Mouse (Mus musculus) myocyte (in vitro differentiated cells): ENCODE data around the gene Rnf141. TPM values are rescaled to one million over a fixed set of nuclear protein-coding genes. Genes with fewer than 3 reads are reported as not detected.
A peak's percentile ranks its signal among the peaks of the same experiment; 100 is the strongest.

Source experiments
- H3K27me3 ChIP-seq: one replicate; pipeline ENCODE4 v1.6.1; 2011; ENCODE audit not compliant: control insufficient read depth, insufficient read depth, insufficient read length
- H3K36me3 ChIP-seq: one replicate; pipeline ENCODE4 v1.6.1; 2011; ENCODE audit not compliant: control insufficient read depth, insufficient read depth
- H3K4me2 ChIP-seq: one replicate; pipeline ENCODE4 v1.6.1; 2011; ENCODE audit warnings: low read depth, control low read depth
- H3K4me3 ChIP-seq: one replicate; pipeline ENCODE4 v1.5.1; 2011; ENCODE audit warnings: mild to moderate bottlenecking, control low read depth, moderate library complexity
- H3K79me2 ChIP-seq: one replicate; pipeline ENCODE4 v1.6.1; 2011; ENCODE audit not compliant: control insufficient read depth, insufficient read depth
- H3ac ChIP-seq: one replicate; pipeline ENCODE4 v1.6.1; 2011; ENCODE audit not compliant: control insufficient read depth, insufficient read length
- CEBPB ChIP-seq: IDR thresholded peaks from 2 replicates; pipeline ENCODE4 v1.6.1; 2011; ENCODE audit warnings: mild to moderate bottlenecking, moderate library complexity; ENCODE audit not compliant: poor library complexity, insufficient read depth, severe bottlenecking
- E2F4 ChIP-seq: IDR thresholded peaks from one replicate; pipeline ENCODE4 v1.6.1; 2011; ENCODE audit warnings: mild to moderate bottlenecking, control low read depth, moderate library complexity; ENCODE audit not compliant: insufficient read depth
- MAX ChIP-seq: IDR thresholded peaks from one replicate; pipeline ENCODE4 v1.6.1; 2011; ENCODE audit warnings: low read depth, mild to moderate bottlenecking, control low read depth
- MYOD1 ChIP-seq, 3 experiments: IDR thresholded peaks; one replicate each; pipeline ENCODE4 v1.6.1; 2011; ENCODE audit warnings: control low read depth in 2 of 3, low read depth in 2 of 3, mild to moderate bottlenecking in 2 of 3, moderate library complexity in 1 of 3; ENCODE audit not compliant: insufficient read length in 2 of 3, control insufficient read depth in 1 of 3
- MYOG ChIP-seq, 3 experiments: IDR thresholded peaks; one replicate each; pipeline ENCODE4 v1.6.1; 2011; ENCODE audit warnings: control low read depth in 2 of 3, low read depth in 2 of 3, mild to moderate bottlenecking in 2 of 3; ENCODE audit not compliant: insufficient read length in 2 of 3, control insufficient read depth in 1 of 3, insufficient read depth in 1 of 3
- POLR2A ChIP-seq: IDR thresholded peaks from one replicate; pipeline ENCODE4 v1.6.1; 2011; ENCODE audit warnings: low read depth, mild to moderate bottlenecking, control low read depth, moderate library complexity; ENCODE audit not compliant: insufficient read length
- POLR2AphosphoS2 ChIP-seq: IDR thresholded peaks from one replicate; pipeline ENCODE4 v1.6.1; 2011; ENCODE audit warnings: low read depth, control low read depth; ENCODE audit not compliant: insufficient read length
- REST ChIP-seq: IDR thresholded peaks from one replicate; pipeline ENCODE4 v1.6.1; 2011; ENCODE audit warnings: mild to moderate bottlenecking, control low read depth, moderate library complexity; ENCODE audit not compliant: insufficient read depth, insufficient read length
- SRF ChIP-seq: IDR thresholded peaks from one replicate; pipeline ENCODE4 v1.6.1; 2011; ENCODE audit warnings: low read depth; ENCODE audit not compliant: control insufficient read depth, insufficient read length
- TCF12 ChIP-seq: IDR thresholded peaks from one replicate; pipeline ENCODE4 v1.6.1; 2011; ENCODE audit warnings: mild to moderate bottlenecking, control low read depth; ENCODE audit not compliant: poor library complexity, insufficient read depth, severe bottlenecking
- TCF3 ChIP-seq: IDR thresholded peaks from one replicate; pipeline ENCODE4 v1.6.1; 2011; ENCODE audit warnings: low read depth, control low read depth; ENCODE audit not compliant: insufficient read length
- USF1 ChIP-seq: IDR thresholded peaks from one replicate; pipeline ENCODE4 v1.6.1; 2011; ENCODE audit warnings: low read depth, mild to moderate bottlenecking, control low read depth, moderate library complexity
- polyA plus RNA-seq: library from polyadenylated mRNA; unstranded; fragments of >200 nt; fragmentation: generic; extraction: Trizol; gene quantifications from one replicate; pipeline ENCODE4 v1.2.1, GENCODE M21; 2012; ENCODE audit warnings: missing spikeins

Rnf141 gene
- polyA plus RNA-seq, 1 experiment: 12.3 TPM

GRCm38 (mm10) chr7:110876965-110877364 is 32.7 kb upstream of the Rnf141 start:
- no peaks in the 10 kb centered on the region for H3K79me2 ChIP-seq
- H3ac ChIP-seq: no peak overlapping the region
- TF ChIP-seq MAX: no peak
- no peak for TF ChIP-seq POLR2A
- no peak for TF ChIP-seq CEBPB
- TF ChIP-seq TCF12: no peak
- TF ChIP-seq TCF3: no peak
- no peak for TF ChIP-seq USF1
- TF ChIP-seq POLR2AphosphoS2: no peak
- no peak for TF ChIP-seq MYOG (IDR thresholded peaks at IDR 0.05; ENCODE audit: control insufficient read depth in 1 of 3, insufficient read depth in 1 of 3, insufficient read length in 2 of 3, low read depth in 2 of 3)
- TF ChIP-seq E2F4: no peak
- TF ChIP-seq REST: no peak
- no peak for TF ChIP-seq MYOD1 (IDR thresholded peaks at IDR 0.05; ENCODE audit: control insufficient read depth in 1 of 3, insufficient read length in 2 of 3, low read depth in 2 of 3)

GRCm38 (mm10) chr7:110868807-110869206 is 24.6 kb upstream of the Rnf141 start:
- Histone ChIP-seq H3K36me3 (no peaks in the 10 kb centered on the region), H3ac (no peak overlapping the region), H3K79me2 (no peaks in the 10 kb centered on the region), H3K4me3 (no peak overlapping the region), H3K27me3 (no peaks in the 10 kb centered on the region), H3K4me2 (peak overlapping the region; percentile 32)
- no peak for TF ChIP-seq E2F4
- TF ChIP-seq USF1: no peak
- no peak for TF ChIP-seq POLR2AphosphoS2
- TF ChIP-seq MYOD1 (IDR thresholded peaks at IDR 0.05; ENCODE audit: control insufficient read depth in 1 of 3, insufficient read length in 2 of 3, low read depth in 2 of 3): peak in 2 of 3 experiments; percentile 52 to 53
- no peak for TF ChIP-seq REST

More at GRCm38 (mm10) chr7:110876965-110877364, 32.7 kb upstream of the Rnf141 start:
- no peak overlapping the region for H3K4me2 ChIP-seq
- H3K27me3 ChIP-seq: no peaks in the 10 kb centered on the region
- no peak overlapping the region for H3K4me3 ChIP-seq
- no peaks in the 10 kb centered on the region for H3K36me3 ChIP-seq

- Histone ChIP-seq H3K4me3 (no peak overlapping the region), H3K4me2 (no peak overlapping the region), H3K36me3 (no peaks in the 10 kb centered on the region), H3ac (no peak overlapping the region), H3K79me2 (no peaks in the 10 kb centered on the region), H3K27me3 (no peaks in the 10 kb centered on the region)
- no peak for TF ChIP-seq MYOD1 (IDR thresholded peaks at IDR 0.05; ENCODE audit: control insufficient read depth in 1 of 3, insufficient read length in 2 of 3, low read depth in 2 of 3)
- TF ChIP-seq USF1: no peak
- no peak for TF ChIP-seq CEBPB
- no peak for TF ChIP-seq POLR2A
- TF ChIP-seq REST: no peak
- TF ChIP-seq MAX: no peak
- no peak for TF ChIP-seq POLR2AphosphoS2
- TF ChIP-seq TCF3: no peak
- no peak for TF ChIP-seq TCF12
- no peak for TF ChIP-seq E2F4
- TF ChIP-seq MYOG (IDR thresholded peaks at IDR 0.05; ENCODE audit: control insufficient read depth in 1 of 3, insufficient read depth in 1 of 3, insufficient read length in 2 of 3, low read depth in 2 of 3): no peak
- TF ChIP-seq SRF: no peak
Measured at GRCm38 (mm10) chr7:110867116-110867515, 22.9 kb upstream of the Rnf141 start.

DNA sequence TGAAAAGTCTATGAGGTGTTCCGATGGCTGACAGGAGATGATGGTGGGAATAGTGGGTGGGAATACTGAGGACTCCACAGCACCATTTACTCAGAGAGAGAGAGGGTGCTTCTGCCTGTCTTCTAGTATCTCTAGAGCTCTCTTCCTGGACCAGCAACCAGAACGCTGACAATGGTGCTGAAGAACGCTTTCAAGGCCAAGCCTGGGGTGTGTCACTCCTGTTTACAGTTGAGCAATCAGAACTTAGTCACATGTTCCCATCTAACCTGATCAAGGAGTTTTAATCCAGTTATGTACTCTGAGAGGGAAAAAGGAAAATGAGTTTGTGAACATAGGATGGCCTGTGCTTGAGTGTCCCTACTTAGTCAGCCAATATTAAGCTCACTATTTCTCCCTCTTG is 21.8 kb upstream of the Rnf141 start:
- Histone ChIP-seq H3K4me3 (no peak overlapping the region), H3ac (no peak overlapping the region), H3K4me2 (no peak overlapping the region), H3K36me3 (no peaks in the 10 kb centered on the region), H3K79me2 (no peaks in the 10 kb centered on the region), H3K27me3 (no peaks in the 10 kb centered on the region)
- no peak for TF ChIP-seq TCF3
- no peak for TF ChIP-seq REST
- TF ChIP-seq E2F4: no peak
- TF ChIP-seq MYOG (IDR thresholded peaks at IDR 0.05; ENCODE audit: control insufficient read depth in 1 of 3, insufficient read depth in 1 of 3, insufficient read length in 2 of 3, low read depth in 2 of 3): no peak
- no peak for TF ChIP-seq POLR2AphosphoS2
- TF ChIP-seq MAX: no peak

- no peak for TF ChIP-seq REST
- no peak for TF ChIP-seq USF1
- no peak for TF ChIP-seq MYOG (IDR thresholded peaks at IDR 0.05; ENCODE audit: control insufficient read depth in 1 of 3, insufficient read depth in 1 of 3, insufficient read length in 2 of 3, low read depth in 2 of 3)
- no peak for TF ChIP-seq SRF
- no peak for TF ChIP-seq POLR2AphosphoS2
- TF ChIP-seq TCF3: no peak
- TF ChIP-seq MAX: no peak
- no peak for TF ChIP-seq TCF12
- no peak for TF ChIP-seq CEBPB
- no peak for TF ChIP-seq POLR2A
- Histone ChIP-seq H3ac (no peak overlapping the region), H3K4me2 (no peak overlapping the region), H3K4me3 (no peak overlapping the region), H3K36me3 (no peaks in the 10 kb centered on the region), H3K79me2 (no peaks in the 10 kb centered on the region), H3K27me3 (no peaks in the 10 kb centered on the region)
Measured at GRCm38 (mm10) chr7:110865570-110865969, 21.3 kb upstream of the Rnf141 start.
